Mouse (Mus musculus): ENCODE results near the gene Sebox. TPM values are rescaled to one million over a fixed set of nuclear protein-coding genes. Genes with fewer than 3 reads are reported as not detected.

Gene Sebox
- polyA plus RNA-seq, 1 experiment from 2014 or later = not detected

GRCm38 (mm10) chr11:78497544-78498522 is 5.4 kb upstream of the Sebox start, which contains the start of gene Sarm1:
Sarm1 (minus strand) TSS chr11:78497754.
- 3% methylated on average over 36 of the region's 36 CpGs for WGBS
- peak within 1 kb of the TSS; percentile 5; the same call in 1 of the 2 replicates for H3K27ac ChIP-seq
- H3K4me1 ChIP-seq (replicated peaks) = peaks cover 13% of the 10 kb centered on the region
- H3K4me2 ChIP-seq = peak within 1 kb of the TSS; percentile 99
- peak; percentile 93 for ATAC-seq (ENCODE audit: insufficient number of reproducible peaks, insufficient read depth, low FRiP score, low TSS enrichment, low read depth)
- H3K36me3 ChIP-seq = no peaks in the 10 kb centered on the region
- H3K9ac ChIP-seq (replicated peaks) = peak within 1 kb of the TSS; percentile 57
- H3K9me3 ChIP-seq = no peaks in the 10 kb centered on the region
- H3K27me3 ChIP-seq = peaks cover 72% of the 10 kb centered on the region
- peak within 1 kb of the TSS; percentile 57 for H3K4me3 ChIP-seq (replicated peaks)

- WGBS = 62% methylated on average over 7 of the region's 7 CpGs
- no peak within 1 kb of the TSS for H3K9ac ChIP-seq (replicated peaks)
- H3K27ac ChIP-seq = peak within 1 kb of the TSS; percentile 5; the same call in 1 of the 2 replicates
- H3K4me3 ChIP-seq (replicated peaks) = peak within 1 kb of the TSS; percentile 57
- peak within 1 kb of the TSS; percentile 99 for H3K4me2 ChIP-seq
- H3K27me3 ChIP-seq = peaks cover 68% of the 10 kb centered on the region
- ATAC-seq (ENCODE audit: insufficient number of reproducible peaks, insufficient read depth, low FRiP score, low TSS enrichment, low read depth) = no peak
- peaks cover 13% of the 10 kb centered on the region for H3K4me1 ChIP-seq (replicated peaks)
- H3K36me3 ChIP-seq = no peaks in the 10 kb centered on the region
- no peaks in the 10 kb centered on the region for H3K9me3 ChIP-seq
Measured at GRCm38 (mm10) chr11:78499004-78499403, 4.2 kb upstream of the Sebox start, which contains the start of gene Vtn. Vtn (plus strand) TSS chr11:78499091.

GRCm38 (mm10) chr11:78499543-78499942 is 3.7 kb upstream of the Sebox start:
- peaks cover 13% of the 10 kb centered on the region for H3K4me1 ChIP-seq (replicated peaks)
- H3K27me3 ChIP-seq = peaks cover 62% of the 10 kb centered on the region
- 51% methylated on average over 16 of the region's 16 CpGs for WGBS
- H3K4me3 ChIP-seq (replicated peaks) = no peak overlapping the region
- H3K4me2 ChIP-seq = no peak overlapping the region
- no peak overlapping the region for H3K27ac ChIP-seq
- no peaks in the 10 kb centered on the region for H3K9me3 ChIP-seq
- no peak for ATAC-seq (ENCODE audit: insufficient number of reproducible peaks, insufficient read depth, low FRiP score, low TSS enrichment, low read depth)
- H3K36me3 ChIP-seq = no peaks in the 10 kb centered on the region
- no peak overlapping the region for H3K9ac ChIP-seq (replicated peaks)

GRCm38 (mm10) chr11:78500623-78501202 is 2.5 kb upstream of the Sebox start:
- H3K36me3 ChIP-seq = 0 out of 2 replicates have a peak, but pooled peaks cover 3% of the 10 kb centered on the region

GRCm38 (mm10) chr11:78501529-78501928 is 1.7 kb upstream of the Sebox start:
- no peak overlapping the region for H3K9ac ChIP-seq (replicated peaks)
- H3K27ac ChIP-seq = no peak overlapping the region
- H3K4me3 ChIP-seq (replicated peaks) = no peak overlapping the region
- H3K36me3 ChIP-seq = peaks cover 10% of the 10 kb centered on the region
- ATAC-seq (ENCODE audit: insufficient number of reproducible peaks, insufficient read depth, low FRiP score, low TSS enrichment, low read depth) = no peak
- 77% methylated on average over 20 of the region's 20 CpGs for WGBS
- H3K9me3 ChIP-seq = no peaks in the 10 kb centered on the region
- peaks cover 44% of the 10 kb centered on the region for H3K27me3 ChIP-seq
- no peak overlapping the region for H3K4me2 ChIP-seq
- peaks cover 12% of the 10 kb centered on the region for H3K4me1 ChIP-seq (replicated peaks)

More at GRCm38 (mm10) chr11:78500623-78501202, 2.5 kb upstream of the Sebox start:
- Histone ChIP-seq H3K4me2 (no peak overlapping the region), H3K27ac (no peak overlapping the region), H3K27me3 (peaks cover 52% of the 10 kb centered on the region), H3K9ac (replicated peaks) (no peak overlapping the region), H3K4me3 (replicated peaks) (no peak overlapping the region), H3K9me3 (no peaks in the 10 kb centered on the region), H3K4me1 (replicated peaks) (peaks cover 13% of the 10 kb centered on the region)
- ATAC-seq (ENCODE audit: insufficient number of reproducible peaks, insufficient read depth, low FRiP score, low TSS enrichment, low read depth) = no peak
- 80% methylated on average over 9 of the region's 9 CpGs for WGBS

- no peaks in the 10 kb centered on the region for H3K9me3 ChIP-seq
- ATAC-seq (ENCODE audit: insufficient number of reproducible peaks, insufficient read depth, low FRiP score, low TSS enrichment, low read depth) = no peak
- peaks cover 17% of the 10 kb centered on the region for H3K27me3 ChIP-seq
- no peaks in the 10 kb centered on the region for H3K4me1 ChIP-seq (replicated peaks)
- 86% methylated on average over 3 of the region's 3 CpGs for WGBS
- peaks cover 42% of the 10 kb centered on the region for H3K36me3 ChIP-seq
- H3K4me2 ChIP-seq = no peak overlapping the region
- H3K4me3 ChIP-seq (replicated peaks) = no peak overlapping the region
- no peak overlapping the region for H3K27ac ChIP-seq
- H3K9ac ChIP-seq (replicated peaks) = no peak overlapping the region
Measured at GRCm38 (mm10) chr11:78505430-78505829, 2.2 kb downstream of the Sebox start.

DNA sequence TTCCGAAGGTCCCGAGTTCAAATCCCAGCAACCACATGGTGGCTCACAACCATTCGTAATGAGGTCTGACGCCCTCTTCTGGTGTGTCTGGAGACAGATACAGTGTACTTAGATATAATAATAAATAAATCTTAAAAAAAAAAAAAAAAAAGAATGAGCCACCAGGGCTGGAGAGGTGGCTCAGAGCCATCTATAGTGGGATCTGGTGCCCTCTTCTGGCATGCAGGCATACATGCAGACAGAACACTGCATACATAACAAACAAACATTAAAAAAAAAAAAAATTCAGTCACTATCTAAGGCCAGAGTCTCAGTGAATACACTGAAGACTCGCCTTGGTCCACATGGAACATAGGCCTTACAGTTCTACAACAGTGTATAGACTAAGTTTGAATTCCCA is 5.9 kb downstream of the Sebox start:
- Histone ChIP-seq H3K36me3 (peaks cover 47% of the 10 kb centered on the region), H3K4me2 (no peak overlapping the region), H3K27me3 (no peaks in the 10 kb centered on the region), H3K4me1 (replicated peaks) (peaks cover 16% of the 10 kb centered on the region), H3K27ac (no peak overlapping the region), H3K9me3 (no peaks in the 10 kb centered on the region), H3K4me3 (replicated peaks) (no peak overlapping the region), H3K9ac (replicated peaks) (no peak overlapping the region)
- no peak for ATAC-seq (ENCODE audit: insufficient number of reproducible peaks, insufficient read depth, low FRiP score, low TSS enrichment, low read depth)
- WGBS = 85% methylated on average over 5 of the region's 5 CpGs

GRCm38 (mm10) chr11:78512025-78512957 is 9.0 kb downstream of the Sebox start, which contains the start of the genes Tmem199 and Poldip2:
Tmem199 (minus strand) TSS chr11:78512172.
Poldip2 (plus strand) TSS chr11:78512193.
- peak within 1 kb of the TSS; percentile 94 for H3K9ac ChIP-seq (replicated peaks)
- peak within 1 kb of the TSS; percentile 86 for H3K4me2 ChIP-seq
- peak; percentile 95 for ATAC-seq (ENCODE audit: insufficient number of reproducible peaks, insufficient read depth, low FRiP score, low TSS enrichment, low read depth)
- H3K36me3 ChIP-seq = peaks cover 56% of the 10 kb centered on the region
- peaks cover 16% of the 10 kb centered on the region for H3K4me1 ChIP-seq (replicated peaks)
- no peaks in the 10 kb centered on the region for H3K9me3 ChIP-seq
- H3K27ac ChIP-seq = peak within 1 kb of the TSS; percentile 84
- H3K27me3 ChIP-seq = no peaks in the 10 kb centered on the region
- under 1% methylated on average over 67 of the region's 67 CpGs for WGBS
- H3K4me3 ChIP-seq (replicated peaks) = peak within 1 kb of the TSS; percentile 69

DNA sequence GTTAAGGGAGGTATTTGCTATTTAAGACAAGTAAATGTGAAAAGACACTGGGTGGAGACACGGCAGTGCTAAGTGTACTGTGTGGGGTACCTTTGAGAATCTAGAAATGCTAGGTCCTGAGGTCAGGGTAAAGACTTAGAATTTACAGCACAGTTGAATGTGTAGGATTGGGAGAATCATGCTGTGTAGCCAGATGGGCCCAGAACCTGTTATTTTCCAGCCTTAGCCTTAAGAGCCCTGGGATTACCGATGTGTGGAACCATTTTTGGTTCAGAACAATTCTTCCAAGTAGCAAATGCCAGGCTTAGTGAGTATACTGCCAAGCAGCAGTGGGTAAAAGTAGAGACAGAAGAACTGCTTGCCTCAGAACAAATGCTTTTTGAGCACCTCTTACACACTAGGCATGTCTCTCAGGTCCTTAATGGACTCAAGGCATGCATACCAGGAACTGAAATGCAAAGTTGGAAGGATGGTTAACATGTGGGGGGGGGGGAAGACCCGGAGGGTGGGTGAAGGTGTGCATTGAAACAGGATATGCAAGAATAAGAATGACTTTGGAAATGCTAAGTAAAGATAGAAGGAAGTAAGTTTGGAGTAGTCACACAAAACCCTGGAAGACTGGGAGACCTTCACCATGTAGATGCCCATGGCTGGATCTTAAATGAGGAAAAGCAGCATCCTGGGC is 10.0 kb downstream of the Sebox start:
- peaks cover 16% of the 10 kb centered on the region for H3K4me1 ChIP-seq (replicated peaks)
- H3K4me3 ChIP-seq (replicated peaks) = peak overlapping the region; percentile 69
- peak overlapping the region; percentile 94; the same call in 1 of the 2 replicates for H3K9ac ChIP-seq (replicated peaks)
- no peaks in the 10 kb centered on the region for H3K9me3 ChIP-seq
- H3K27me3 ChIP-seq = no peaks in the 10 kb centered on the region
- 84% methylated on average over 3 of the region's 3 CpGs for WGBS
- no peak for ATAC-seq (ENCODE audit: insufficient number of reproducible peaks, insufficient read depth, low FRiP score, low TSS enrichment, low read depth)
- H3K36me3 ChIP-seq = peaks cover 56% of the 10 kb centered on the region
- no peak overlapping the region for H3K27ac ChIP-seq
- H3K4me2 ChIP-seq = peak overlapping the region; percentile 86

Measured in limb, embryonic 12.5 days (tissue).